Mouse (Mus musculus): ENCODE measurements at regions not wholly inside any gene's neighbourhood (a gene's known extent, or its start where the extent isn't known, plus 50 kb on each side); places are given as distances from the start of the nearest gene placed in this dataset.
A peak's percentile ranks its signal among the peaks of the same experiment; 100 is the strongest.

- no peak overlapping the region for H3K4me2 ChIP-seq (ENCODE audit: low read depth, low read length)
- no peak for ATAC-seq
- no peaks in the 10 kb centered on the region for H3K9me3 ChIP-seq (ENCODE audit: low read length)
- no peaks in the 10 kb centered on the region for H3K27me3 ChIP-seq (ENCODE audit: insufficient read depth, low read length)
- no peaks in the 10 kb centered on the region for H3K36me3 ChIP-seq (ENCODE audit: insufficient read depth, low read length)
- 0 out of 2 replicates have a peak, but pooled peaks cover 2% of the 10 kb centered on the region for H3K4me1 ChIP-seq (ENCODE audit: insufficient read depth, low read length)
- H3K9ac ChIP-seq (replicated peaks; ENCODE audit: low read length): no peak overlapping the region
- H3K27ac ChIP-seq: no peak overlapping the region
- 73% methylated on average over 2 of the region's 2 CpGs for WGBS
- no peak for TF ChIP-seq CTCF (IDR thresholded peaks at IDR 0.05; ENCODE audit: low read depth)
- DNase-seq (ENCODE audit: low spot score): no peak
- no peak overlapping the region for H3K4me3 ChIP-seq (ENCODE audit: low read length)
Observed at GRCm38 (mm10) chr3:61849317-61849716, 483.6 kb upstream of the B430305J03Rik start.

GRCm38 (mm10) chr3:61846703-61847102 is 481.0 kb upstream of the B430305J03Rik start:
- no peak for TF ChIP-seq CTCF (IDR thresholded peaks at IDR 0.05; ENCODE audit: low read depth)
- peak; percentile 80 for ATAC-seq
- Histone ChIP-seq H3K4me3 (ENCODE audit: low read length) (no peak overlapping the region), H3K27ac (0 out of 2 replicates have a peak overlapping the region, but pooled peaks have one; percentile 27), H3K9ac (replicated peaks; ENCODE audit: low read length) (no peak overlapping the region), H3K4me2 (ENCODE audit: low read depth, low read length) (no peak overlapping the region), H3K4me1 (ENCODE audit: insufficient read depth, low read length) (0 out of 2 replicates have a peak, but pooled peaks cover 2% of the 10 kb centered on the region), H3K27me3 (ENCODE audit: insufficient read depth, low read length) (no peaks in the 10 kb centered on the region), H3K9me3 (ENCODE audit: low read length) (no peaks in the 10 kb centered on the region), H3K36me3 (ENCODE audit: insufficient read depth, low read length) (no peaks in the 10 kb centered on the region)
- peak; percentile 74 for DNase-seq (ENCODE audit: low spot score)
- 33% methylated on average over 3 of the region's 3 CpGs for WGBS

- no peak overlapping the region for H3K27ac ChIP-seq
- H3K9ac ChIP-seq (replicated peaks; ENCODE audit: low read length): no peak overlapping the region
- DNase-seq (ENCODE audit: low spot score) (peak; percentile 37), ATAC-seq (0 out of 2 replicates have a peak, but pooled peaks have one; percentile 53)
- H3K4me2 ChIP-seq (ENCODE audit: low read depth, low read length): no peak overlapping the region
- WGBS: 58% methylated on average over 3 of the region's 3 CpGs
- no peak overlapping the region for H3K4me3 ChIP-seq (ENCODE audit: low read length)
- TF ChIP-seq CTCF (IDR thresholded peaks at IDR 0.05; ENCODE audit: low read depth): peak; percentile 65
- no peaks in the 10 kb centered on the region for H3K36me3 ChIP-seq (ENCODE audit: insufficient read depth, low read length)
- no peaks in the 10 kb centered on the region for H3K9me3 ChIP-seq (ENCODE audit: low read length)
- no peaks in the 10 kb centered on the region for H3K4me1 ChIP-seq (ENCODE audit: insufficient read depth, low read length)
- H3K27me3 ChIP-seq (ENCODE audit: insufficient read depth, low read length): no peaks in the 10 kb centered on the region
Observed at GRCm38 (mm10) chr3:61839355-61840009, 473.7 kb upstream of the B430305J03Rik start.

GRCm38 (mm10) chr3:61816807-61817206 is 451.1 kb upstream of the B430305J03Rik start:
- Histone ChIP-seq H3K9me3 (ENCODE audit: low read length) (no peaks in the 10 kb centered on the region), H3K9ac (replicated peaks; ENCODE audit: low read length) (no peak overlapping the region), H3K4me1 (ENCODE audit: insufficient read depth, low read length) (no peaks in the 10 kb centered on the region), H3K27ac (no peak overlapping the region), H3K36me3 (ENCODE audit: insufficient read depth, low read length) (no peaks in the 10 kb centered on the region), H3K4me3 (ENCODE audit: low read length) (no peak overlapping the region), H3K27me3 (ENCODE audit: insufficient read depth, low read length) (no peaks in the 10 kb centered on the region), H3K4me2 (ENCODE audit: low read depth, low read length) (no peak overlapping the region)
- TF ChIP-seq CTCF (IDR thresholded peaks at IDR 0.05; ENCODE audit: low read depth): no peak
- ATAC-seq (no peak), DNase-seq (ENCODE audit: low spot score) (no peak)

- Histone ChIP-seq H3K36me3 (ENCODE audit: insufficient read depth, low read length) (no peaks in the 10 kb centered on the region), H3K9ac (replicated peaks; ENCODE audit: low read length) (no peak overlapping the region), H3K4me2 (ENCODE audit: low read depth, low read length) (no peak overlapping the region), H3K9me3 (ENCODE audit: low read length) (no peaks in the 10 kb centered on the region), H3K27ac (no peak overlapping the region), H3K4me1 (ENCODE audit: insufficient read depth, low read length) (no peaks in the 10 kb centered on the region), H3K27me3 (ENCODE audit: insufficient read depth, low read length) (no peaks in the 10 kb centered on the region), H3K4me3 (ENCODE audit: low read length) (no peak overlapping the region)
- DNase-seq (ENCODE audit: low spot score) (no peak), ATAC-seq (no peak)
- 71% methylated on average over 2 of the region's 2 CpGs for WGBS
- no peak for TF ChIP-seq CTCF (IDR thresholded peaks at IDR 0.05; ENCODE audit: low read depth)
Observed at GRCm38 (mm10) chr3:61796021-61796420, 430.3 kb upstream of the B430305J03Rik start.

- Histone ChIP-seq H3K4me1 (ENCODE audit: insufficient read depth, low read length) (no peaks in the 10 kb centered on the region), H3K9me3 (ENCODE audit: low read length) (no peaks in the 10 kb centered on the region), H3K36me3 (ENCODE audit: insufficient read depth, low read length) (no peaks in the 10 kb centered on the region), H3K27ac (no peak overlapping the region), H3K27me3 (ENCODE audit: insufficient read depth, low read length) (no peaks in the 10 kb centered on the region), H3K4me3 (ENCODE audit: low read length) (no peak overlapping the region), H3K9ac (replicated peaks; ENCODE audit: low read length) (no peak overlapping the region), H3K4me2 (ENCODE audit: low read depth, low read length) (no peak overlapping the region)
- TF ChIP-seq CTCF (IDR thresholded peaks at IDR 0.05; ENCODE audit: low read depth): no peak
- ATAC-seq (no peak), DNase-seq (ENCODE audit: low spot score) (no peak)
- WGBS: 81% methylated on average over 4 of the region's 4 CpGs
Observed at GRCm38 (mm10) chr3:61790674-61791073, 424.9 kb upstream of the B430305J03Rik start.
